18 mouse cellular contexts compared by ENCODE assay signal in the genomic region with DNA sequence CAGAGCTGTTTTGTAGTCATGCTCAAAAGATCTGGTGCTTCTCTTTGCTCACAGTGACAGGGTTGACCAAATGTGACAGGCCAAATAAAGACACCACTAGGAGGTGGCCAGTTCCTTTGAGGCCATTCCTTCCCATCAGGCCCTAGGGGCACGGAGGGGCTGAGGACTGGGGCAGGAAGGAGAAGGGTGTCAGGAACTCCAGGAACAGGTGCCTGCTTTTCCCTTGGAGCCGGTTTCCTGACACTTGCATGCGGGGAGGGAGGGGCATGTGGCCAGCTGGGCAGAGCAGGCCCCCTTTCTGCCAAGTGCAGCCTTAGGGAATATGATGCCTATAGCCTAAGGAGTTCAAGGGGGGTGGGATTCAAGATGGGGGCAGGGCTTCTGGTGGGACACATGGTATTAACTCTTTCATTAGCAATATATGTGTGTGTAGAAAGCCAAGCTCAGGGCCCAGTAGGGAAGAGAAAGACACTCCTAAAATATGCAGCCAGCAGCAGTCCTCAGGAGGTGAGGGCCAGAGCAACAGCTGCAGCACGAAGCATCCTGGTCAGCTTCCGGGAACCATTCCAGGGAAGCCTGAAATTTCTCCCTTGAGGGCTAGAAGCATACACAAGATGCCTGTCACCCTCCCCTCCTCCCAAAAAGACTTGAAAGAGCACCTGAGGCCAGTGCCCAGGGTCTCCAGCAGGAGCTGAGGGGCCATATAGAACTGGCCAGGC. TPM values are rescaled to one million over a fixed set of nuclear protein-coding genes. Genes with fewer than 3 reads are reported as not detected.
DNase-seq lines count a peak whose midpoint lies in the region; ATAC-seq lines count a peak whose summit lies in the region.
"Had no signal": no experiment of that assay in that cellular context is flagged by ENCODE, and none has a peak within 500 bp of the region (broad histone marks: within the 10 kb centered on the region; RNA-seq: fewer than 3 reads in every experiment).

No protein-coding gene starts in this region.

- H3K4me3 ChIP-seq in midbrain, embryonic 11.5 days (ENCODE audit: low read depth, low read length), result no peak overlapping the region
- no peak overlapping the region for H3K4me3 ChIP-seq in midbrain, embryonic 14.5 days (replicated peaks; ENCODE audit: low read depth, low read length)
- H3K4me3 ChIP-seq in hindbrain, embryonic 16.5 days (ENCODE audit: low read length), result no peak overlapping the region
- H3K4me3 ChIP-seq: heart, embryonic 13.5 days; hindbrain, embryonic 12.5 days; intestine, embryonic 15.5 days; layer of hippocampus, adult 2 months; left cerebral cortex, adult 2 months had no signal

- H3K4me2 ChIP-seq in midbrain, embryonic 11.5 days, result no peak overlapping the region
- H3K4me2 ChIP-seq in midbrain, embryonic 14.5 days (ENCODE audit: low read length), result no peak overlapping the region
- H3K4me2 ChIP-seq in hindbrain, embryonic 16.5 days (ENCODE audit: low read length), result no peak overlapping the region
- H3K4me2 ChIP-seq: heart, embryonic 13.5 days; hindbrain, embryonic 12.5 days; intestine, embryonic 15.5 days; liver, embryonic 11.5 days had no signal

- no peaks in the 10 kb centered on the region for H3K9me3 ChIP-seq in midbrain, embryonic 11.5 days (ENCODE audit: control insufficient read depth, low read length)
- no peaks in the 10 kb centered on the region for H3K9me3 ChIP-seq in midbrain, embryonic 14.5 days (ENCODE audit: control insufficient read depth, low read length)
- no peaks in the 10 kb centered on the region for H3K9me3 ChIP-seq in hindbrain, embryonic 16.5 days (ENCODE audit: control insufficient read depth, low read length)
- H3K9me3 ChIP-seq: heart, embryonic 13.5 days; hindbrain, embryonic 12.5 days; intestine, embryonic 15.5 days had no signal

- DNase-seq in kidney, adult 11 months, result peak; percentile 24
- no peak for DNase-seq in kidney, adult 9 months
- DNase-seq in midbrain, embryonic 11.5 days (ENCODE audit: low spot score, missing footprints), result peak; percentile 78
- no peak for DNase-seq in midbrain, embryonic 14.5 days
- peak; percentile 55 for DNase-seq in gastrocnemius, postnatal 14 days
- peak; percentile 28 for DNase-seq in testis, postnatal 14 days (ENCODE audit: low spot score)
- no peak for DNase-seq in embryo, embryonic 10 days (ENCODE audit: low spot score)
- DNase-seq: adrenal gland, postnatal 36 days; cerebellum, adult 9-11 months; thymus, adult 18-20 months had no signal

- no peak for ATAC-seq in midbrain, embryonic 11.5 days (ENCODE audit: low FRiP score)
- ATAC-seq in midbrain, embryonic 14.5 days (ENCODE audit: low FRiP score, low TSS enrichment), result no peak
- no peak for ATAC-seq in hindbrain, embryonic 16.5 days
- ATAC-seq: intestine, embryonic 15.5 days; lung, postnatal 0 days had no signal

- peaks cover 36% of the 10 kb centered on the region for H3K27me3 ChIP-seq in midbrain, embryonic 11.5 days (ENCODE audit: control insufficient read depth, insufficient read depth, low read length)
- peaks cover 5% of the 10 kb centered on the region for H3K27me3 ChIP-seq in midbrain, embryonic 14.5 days (ENCODE audit: control insufficient read depth, insufficient read depth, low read length)
- H3K27me3 ChIP-seq in hindbrain, embryonic 16.5 days (replicated peaks; ENCODE audit: control insufficient read depth, insufficient read depth, low read length), result peaks cover 4% of the 10 kb centered on the region; the same call in 1 of the 2 replicates

- H3K9ac ChIP-seq in midbrain, embryonic 11.5 days (ENCODE audit: low read length), result no peak overlapping the region
- no peak overlapping the region for H3K9ac ChIP-seq in midbrain, embryonic 14.5 days (replicated peaks; ENCODE audit: low read length)
- H3K9ac ChIP-seq in hindbrain, embryonic 16.5 days (ENCODE audit: low read depth, low read length), result no peak overlapping the region
- H3K9ac ChIP-seq: heart, embryonic 13.5 days; hindbrain, embryonic 12.5 days; intestine, embryonic 15.5 days had no signal

- peaks cover 23% of the 10 kb centered on the region for H3K4me1 ChIP-seq in midbrain, embryonic 11.5 days (ENCODE audit: control insufficient read depth, insufficient read depth, low read length)
- H3K4me1 ChIP-seq in midbrain, embryonic 14.5 days (ENCODE audit: control insufficient read depth, insufficient read depth, low read length), result peaks cover 6% of the 10 kb centered on the region; the same call in 1 of the 2 replicates
- H3K4me1 ChIP-seq in hindbrain, embryonic 16.5 days (ENCODE audit: control insufficient read depth, insufficient read depth, low read depth, low read length), result no peaks in the 10 kb centered on the region
- H3K4me1 ChIP-seq: heart, embryonic 13.5 days; intestine, embryonic 15.5 days had no signal

- no peak overlapping the region for H3K27ac ChIP-seq in midbrain, embryonic 11.5 days (ENCODE audit: low read depth, low read length)
- no peak overlapping the region for H3K27ac ChIP-seq in midbrain, embryonic 14.5 days (replicated peaks; ENCODE audit: low read depth, low read length)
- H3K27ac ChIP-seq in hindbrain, embryonic 16.5 days (ENCODE audit: low read depth, low read length), result no peak overlapping the region
- H3K27ac ChIP-seq: heart, embryonic 13.5 days; hindbrain, embryonic 12.5 days; intestine, embryonic 15.5 days; layer of hippocampus, adult 2 months; left cerebral cortex, adult 2 months had no signal

- intact Hi-C loops in gastrocnemius, postnatal 14 days (cut with DNase I; ENCODE audit: low total_unique reads), result no loop called here

- WGBS in midbrain, embryonic 11.5 days, result 41% methylated on average over 5 of the region's 5 CpGs
- WGBS in midbrain, embryonic 14.5 days, result 46% methylated on average over 5 of the region's 5 CpGs
- 39% methylated on average over 5 of the region's 5 CpGs for WGBS in hindbrain, embryonic 16.5 days

- no peaks in the 10 kb centered on the region for H3K36me3 ChIP-seq in midbrain, embryonic 11.5 days (ENCODE audit: control insufficient read depth, insufficient read depth, low read length)
- H3K36me3 ChIP-seq in midbrain, embryonic 14.5 days (ENCODE audit: control insufficient read depth, insufficient read depth, low read length), result no peaks in the 10 kb centered on the region
- H3K36me3 ChIP-seq in hindbrain, embryonic 16.5 days (ENCODE audit: control insufficient read depth, insufficient read depth, low read length), result no peaks in the 10 kb centered on the region
- H3K36me3 ChIP-seq: heart, embryonic 13.5 days; hindbrain, embryonic 12.5 days; intestine, embryonic 15.5 days had no signal

RNA-seq across cellular contexts. Expression of a gene that starts 46.9 kb away (rescaled TPM):
- 213 and 222 TPM in 2 replicates for polyA plus RNA-seq in midbrain, embryonic 11.5 days (2014; fragmentation: Nextera tagmentation; extraction: Ambion mirVana)
- 327 and 333 TPM in 2 replicates for polyA plus RNA-seq in midbrain, embryonic 14.5 days (2014; fragmentation: Nextera tagmentation; extraction: Ambion mirVana)
- 10 to 100 TPM; 17.1 to 23.0 TPM for total RNA-seq in gastrocnemius, postnatal 14 days (2021)
- polyA plus RNA-seq in hindbrain, embryonic 16.5 days (2015; fragmentation: Nextera tagmentation; extraction: Ambion mirVana), result 365 and 381 TPM in 2 replicates

Comparison
In these comparisons a context has a peak if more than half of its experiments do, and no peak if none do; other contexts are left out.
1. DNase-seq: peak in kidney, adult 11 months (single experiment), midbrain, embryonic 11.5 days (single experiment), gastrocnemius, postnatal 14 days (single experiment) and testis, postnatal 14 days (single experiment); none in kidney, adult 9 months (single experiment), midbrain, embryonic 14.5 days (single experiment) and embryo, embryonic 10 days (single experiment).